ENCODE assay signal across 14 mouse cellular contexts in the genomic region with DNA sequence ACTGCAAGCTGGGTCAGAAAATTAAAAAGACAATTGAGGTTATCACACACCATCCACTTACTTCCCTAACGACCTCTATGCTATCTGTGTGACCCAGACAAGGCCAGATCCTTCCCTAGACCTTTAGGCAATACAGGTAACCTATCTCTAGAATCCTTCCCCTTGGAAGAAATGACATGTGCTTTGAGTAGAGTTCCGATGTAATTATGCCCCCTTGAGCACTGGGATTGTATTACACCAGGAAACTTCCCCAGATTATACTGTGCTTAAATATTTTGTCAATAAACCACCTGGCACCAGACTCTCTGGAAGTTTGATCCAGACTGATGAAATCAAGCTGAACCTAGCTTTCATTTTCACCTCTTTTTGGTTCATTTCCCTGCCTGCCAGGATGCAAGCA. TPM values are rescaled to one million over a fixed set of nuclear protein-coding genes. Genes with fewer than 3 reads are reported as not detected.
A peak's percentile ranks its signal among the peaks of the same experiment; 100 is the strongest.
DNase-seq lines count a peak whose midpoint lies in the region; ATAC-seq and TF ChIP-seq lines count a peak whose summit lies in the region.
"Had no signal": no experiment of that assay in that cellular context is flagged by ENCODE, and none has a peak within 500 bp of the region (broad histone marks: within the 10 kb centered on the region; RNA-seq: fewer than 3 reads in every experiment).

No protein-coding gene starts in this region.

- 53% methylated on average over 2 of the region's 2 CpGs for WGBS in hindbrain, postnatal 0 days
- WGBS in hindbrain, embryonic 14.5 days: 46% methylated on average over 2 of the region's 2 CpGs
- 26% methylated on average over 2 of the region's 2 CpGs for WGBS in liver, adult 2 months
- 7% methylated on average over 2 of the region's 2 CpGs for WGBS in thymus, adult 2 months

- H3K27ac ChIP-seq in hindbrain, postnatal 0 days: no peak overlapping the region
- H3K27ac ChIP-seq in hindbrain, embryonic 14.5 days: no peak overlapping the region
- no peak overlapping the region for H3K27ac ChIP-seq in liver, adult 2 months (replicated peaks; ENCODE audit: insufficient read depth, low read depth, low read length)
- H3K27ac ChIP-seq in thymus, adult 2 months (ENCODE audit: control insufficient read depth, insufficient read depth, low read length): no peak overlapping the region
- H3K27ac ChIP-seq: forebrain, embryonic 12.5 days had no signal

- H3K4me1 ChIP-seq in hindbrain, postnatal 0 days (ENCODE audit: insufficient read depth, low read length): no peaks in the 10 kb centered on the region
- no peaks in the 10 kb centered on the region for H3K4me1 ChIP-seq in hindbrain, embryonic 14.5 days (replicated peaks; ENCODE audit: control insufficient read depth, insufficient read depth, low read length)
- no peaks in the 10 kb centered on the region for H3K4me1 ChIP-seq in liver, adult 2 months (ENCODE audit: control insufficient read depth, insufficient read depth, low read length)
- H3K4me1 ChIP-seq in E14TG2a.4 (replicated peaks; ENCODE audit: low read depth, low read length): no peaks in the 10 kb centered on the region
- H3K4me1 ChIP-seq in thymus, adult 2 months (replicated peaks; ENCODE audit: control insufficient read depth, insufficient read depth, low read length): no peaks in the 10 kb centered on the region
- H3K4me1 ChIP-seq: forebrain, embryonic 12.5 days had no signal

- H3K4me3 ChIP-seq in hindbrain, postnatal 0 days (ENCODE audit: low read length): no peak overlapping the region
- no peak overlapping the region for H3K4me3 ChIP-seq in hindbrain, embryonic 14.5 days (replicated peaks; ENCODE audit: low read length)
- H3K4me3 ChIP-seq in liver, adult 2 months (ENCODE audit: insufficient read depth, low read depth, low read length): no peak overlapping the region
- no peak overlapping the region for H3K4me3 ChIP-seq in E14TG2a.4 (replicated peaks; ENCODE audit: low read length)
- H3K4me3 ChIP-seq in thymus, adult 2 months (ENCODE audit: control insufficient read depth, insufficient read depth, low read length): no peak overlapping the region
- H3K4me3 ChIP-seq: forebrain, embryonic 12.5 days had no signal

- H3K9ac ChIP-seq in hindbrain, postnatal 0 days (replicated peaks; ENCODE audit: low read length): no peak overlapping the region
- H3K9ac ChIP-seq in hindbrain, embryonic 14.5 days: no peak overlapping the region
- no peak overlapping the region for H3K9ac ChIP-seq in liver, adult 2 months (ENCODE audit: low read depth, low read length)
- H3K9ac ChIP-seq: forebrain, embryonic 12.5 days had no signal

- H3K9me3 ChIP-seq in hindbrain, postnatal 0 days (ENCODE audit: low read length): no peaks in the 10 kb centered on the region
- H3K9me3 ChIP-seq in hindbrain, embryonic 14.5 days (ENCODE audit: control insufficient read depth, low read length): no peaks in the 10 kb centered on the region
- H3K9me3 ChIP-seq in E14TG2a.4 (ENCODE audit: low read length): peaks cover 22% of the 10 kb centered on the region
- H3K9me3 ChIP-seq: forebrain, embryonic 12.5 days had no signal

- no peak for TF ChIP-seq POLR2A in liver, adult 2 months (IDR thresholded peaks at IDR 0.05; ENCODE audit: extremely low read depth, insufficient read depth, low read length)
- no peak for TF ChIP-seq POLR2A in thymus, adult 2 months (IDR thresholded peaks at IDR 0.05; ENCODE audit: control insufficient read depth, extremely low read depth, insufficient read depth, low read length, poor library complexity)

- no peaks in the 10 kb centered on the region for H3K36me3 ChIP-seq in hindbrain, postnatal 0 days (ENCODE audit: insufficient read depth, low read length)
- H3K36me3 ChIP-seq in hindbrain, embryonic 14.5 days (replicated peaks; ENCODE audit: control insufficient read depth, insufficient read depth): no peaks in the 10 kb centered on the region
- H3K36me3 ChIP-seq in liver, adult 2 months (ENCODE audit: control insufficient read depth, insufficient read depth, low read length): no peaks in the 10 kb centered on the region
- no peaks in the 10 kb centered on the region for H3K36me3 ChIP-seq in E14TG2a.4 (ENCODE audit: insufficient read depth, low read length)
- no peaks in the 10 kb centered on the region for H3K36me3 ChIP-seq in thymus, adult 2 months (ENCODE audit: control insufficient read depth, insufficient read depth, low read length)
- H3K36me3 ChIP-seq: forebrain, embryonic 12.5 days had no signal

- no peaks in the 10 kb centered on the region for H3K79me2 ChIP-seq in liver, adult 2 months (ENCODE audit: control insufficient read depth, insufficient read depth, low read length)

- DNase-seq in hindbrain, postnatal 0 days (ENCODE audit: low spot score): peak; percentile 37
- no peak for DNase-seq in hindbrain, embryonic 14.5 days (ENCODE audit: low spot score)
- peak; percentile 10 for DNase-seq in liver, adult 2 months (ENCODE audit: extremely low read depth, low read depth, low spot score)
- no peak for DNase-seq in liver
- DNase-seq in thymus, adult 2 months: no peak
- DNase-seq: cerebellum, adult 18-20 months; heart, adult 18-20 months; kidney, postnatal 14 days; layer of hippocampus, adult 9-11 months had no signal

- no peaks in the 10 kb centered on the region for H3K27me3 ChIP-seq in hindbrain, postnatal 0 days (ENCODE audit: insufficient read depth, low read length)
- H3K27me3 ChIP-seq in hindbrain, embryonic 14.5 days (ENCODE audit: control insufficient read depth, insufficient read depth, low read length): no peaks in the 10 kb centered on the region
- no peaks in the 10 kb centered on the region; the same call in 1 of the 2 replicates for H3K27me3 ChIP-seq in liver, adult 2 months (ENCODE audit: control insufficient read depth, insufficient read depth, low read length)
- H3K27me3 ChIP-seq in E14TG2a.4 (ENCODE audit: insufficient read depth, low read length): peaks cover 3% of the 10 kb centered on the region
- no peaks in the 10 kb centered on the region for H3K27me3 ChIP-seq in thymus, adult 2 months (ENCODE audit: control insufficient read depth, insufficient read depth, low read length)
- H3K27me3 ChIP-seq: forebrain, embryonic 12.5 days had no signal

- no peak overlapping the region for H3K4me2 ChIP-seq in hindbrain, postnatal 0 days (ENCODE audit: low read depth, low read length)
- no peak overlapping the region for H3K4me2 ChIP-seq in hindbrain, embryonic 14.5 days (replicated peaks)
- H3K4me2 ChIP-seq: forebrain, embryonic 12.5 days had no signal

- TF ChIP-seq CTCF in hindbrain, postnatal 0 days (IDR thresholded peaks at IDR 0.05; ENCODE audit: low read depth): peak; percentile 56
- TF ChIP-seq CTCF in liver, adult 2 months (IDR thresholded peaks at IDR 0.05; ENCODE audit: low read depth, low read length): no peak
- peak; percentile 30 for TF ChIP-seq CTCF in E14TG2a.4 (conservative IDR thresholded peaks at IDR 0.05; ENCODE audit: low read length)
- no peak for TF ChIP-seq CTCF in thymus, adult 2 months (IDR thresholded peaks at IDR 0.05; ENCODE audit: borderline replicate concordance, control insufficient read depth, extremely low read depth, insufficient read depth, low read length, poor library complexity)

- no peak for ATAC-seq in hindbrain, postnatal 0 days
- ATAC-seq in hindbrain, embryonic 14.5 days (ENCODE audit: low FRiP score): no peak
- peak; percentile 78 for ATAC-seq in common myeloid progenitor, adult 5-6 weeks (replicated peaks; ENCODE audit: low read depth, poor library complexity, severe bottlenecking)
- ATAC-seq: CD4-positive, CD25-positive, alpha-beta regulatory T cell, adult 4 months; midbrain, embryonic 16.5 days had no signal

RNA-seq across cellular contexts. Expression of gene Sfrp2, which starts 14.5 kb away (rescaled TPM):
- 44.5 and 76.9 TPM in 2 replicates for total RNA-seq in hindbrain, postnatal 0 days (2014; rRNA removed)
- 38.0 and 38.4 TPM in 2 replicates for polyA plus RNA-seq in hindbrain, postnatal 0 days (2015; fragmentation: Nextera tagmentation; extraction: Ambion mirVana)
- 54.8 and 76.0 TPM in 2 replicates for polyA plus RNA-seq in hindbrain, embryonic 14.5 days (2014; fragmentation: Nextera tagmentation; extraction: Ambion mirVana)
- 0.27 TPM in 1 of 2 replicates, not detected in the other for total RNA-seq in liver, adult 2 months (2014; rRNA removed)
- polyA plus RNA-seq in liver, adult 2 months (2012; rRNA removed): 0.22 TPM in 1 of 2 replicates, not detected in the other
- total RNA-seq in common myeloid progenitor, adult 5-6 weeks (2017): not detected in 2 replicates
- 7.2 and 12.8 TPM in 2 replicates for polyA plus RNA-seq in thymus, adult 2 months (2012; rRNA removed)

Comparison
In these comparisons a context has a peak if more than half of its experiments do, and no peak if none do; other contexts are left out.
1. DNase-seq: peak in hindbrain, postnatal 0 days (single experiment) and liver, adult 2 months (single experiment); none in hindbrain, embryonic 14.5 days (single experiment), liver (single experiment) and thymus, adult 2 months (single experiment).
2. CTCF ChIP-seq: peak in hindbrain, postnatal 0 days (single experiment) and E14TG2a.4 (single experiment); none in liver, adult 2 months (single experiment) and thymus, adult 2 months (single experiment).